Comparison of ENCODE assay signal across 23 mouse cellular contexts in genomic region chr5:80345155-80345554, GRCm38 (mm10).
DNase-seq lines count a peak whose midpoint lies in the region; ATAC-seq and TF ChIP-seq lines count a peak whose summit lies in the region.
"Had no signal": no experiment of that assay in that cellular context is flagged by ENCODE, and none has a peak within 500 bp of the region (broad histone marks: within the 10 kb centered on the region; RNA-seq: fewer than 3 reads in every experiment).

No protein-coding gene starts in this region.

- DNase-seq in embryonic facial prominence, embryonic 14.5 days (ENCODE audit: low spot score), result peak; percentile 13
- no peak for DNase-seq in embryonic facial prominence, embryonic 10.5 days (ENCODE audit: low spot score)
- DNase-seq in lung, embryonic 14.5 days, result peak; percentile 17
- no peak for DNase-seq in lung, postnatal 10 days
- DNase-seq in midbrain, embryonic 11.5 days (ENCODE audit: low spot score, missing footprints), result peak; percentile 54
- DNase-seq: adrenal gland, adult 8-10 months; adrenal gland, postnatal 14 days; adrenal gland, postnatal 36 days; B cell, adult 2 months; cerebellum, adult 11-12 months; cerebellum, adult 2 months; cerebellum, adult 9-10 months; cerebellum, postnatal 25 days; forebrain, postnatal 0 days had no signal

- no peak for ATAC-seq in embryonic facial prominence, embryonic 14.5 days (ENCODE audit: low read depth)
- ATAC-seq in lung, embryonic 14.5 days (ENCODE audit: insufficient read depth), result peak; percentile 76; the same call in 1 of the 2 replicates
- no peak for ATAC-seq in midbrain, embryonic 11.5 days (ENCODE audit: low FRiP score)
- no peak for ATAC-seq in midbrain, embryonic 13.5 days
- ATAC-seq: activated CD4-positive, CD25-positive, alpha-beta regulatory T cell, adult 4 months; CD4-positive, CD25-positive, alpha-beta regulatory T cell, adult 4 months; forebrain, embryonic 13.5 days; forebrain, embryonic 15.5 days; forebrain, postnatal 0 days; Patski had no signal

- no peak overlapping the region for H3K27ac ChIP-seq in embryonic facial prominence, embryonic 14.5 days (replicated peaks; ENCODE audit: low read depth, low read length)
- no peak overlapping the region for H3K27ac ChIP-seq in embryonic facial prominence, embryonic 10.5 days (replicated peaks)
- H3K27ac ChIP-seq in lung, embryonic 14.5 days (ENCODE audit: low read depth), result no peak overlapping the region
- H3K27ac ChIP-seq in midbrain, embryonic 11.5 days (ENCODE audit: low read depth, low read length), result no peak overlapping the region
- no peak overlapping the region for H3K27ac ChIP-seq in midbrain, embryonic 13.5 days
- H3K27ac ChIP-seq: embryonic facial prominence, embryonic 13.5 days; forebrain, embryonic 13.5 days; forebrain, embryonic 15.5 days had no signal

- H3K9ac ChIP-seq in embryonic facial prominence, embryonic 14.5 days (ENCODE audit: low read depth, low read length), result no peak overlapping the region
- H3K9ac ChIP-seq in lung, embryonic 14.5 days, result no peak overlapping the region
- H3K9ac ChIP-seq in midbrain, embryonic 11.5 days (ENCODE audit: low read length), result no peak overlapping the region
- no peak overlapping the region for H3K9ac ChIP-seq in midbrain, embryonic 13.5 days (replicated peaks)
- H3K9ac ChIP-seq: embryonic facial prominence, embryonic 13.5 days; forebrain, embryonic 13.5 days; forebrain, embryonic 15.5 days; forebrain, postnatal 0 days had no signal

- H3K27me3 ChIP-seq in embryonic facial prominence, embryonic 14.5 days (replicated peaks; ENCODE audit: control insufficient read depth, insufficient read depth, low read length), result no peaks in the 10 kb centered on the region
- no peaks in the 10 kb centered on the region for H3K27me3 ChIP-seq in embryonic facial prominence, embryonic 10.5 days (replicated peaks; ENCODE audit: low read depth, poor library complexity, severe bottlenecking)
- H3K27me3 ChIP-seq in lung, embryonic 14.5 days (ENCODE audit: insufficient read depth, low read length), result no peaks in the 10 kb centered on the region
- H3K27me3 ChIP-seq in midbrain, embryonic 11.5 days (ENCODE audit: control insufficient read depth, insufficient read depth, low read length), result no peaks in the 10 kb centered on the region
- no peaks in the 10 kb centered on the region for H3K27me3 ChIP-seq in midbrain, embryonic 13.5 days
- H3K27me3 ChIP-seq: CH12.LX; embryonic facial prominence, embryonic 13.5 days; forebrain, embryonic 13.5 days; forebrain, embryonic 15.5 days; Patski had no signal

- no peak for TF ChIP-seq CTCF in lung, embryonic 14.5 days (IDR thresholded peaks at IDR 0.05; ENCODE audit: low read depth)

- no peaks in the 10 kb centered on the region for H3K9me3 ChIP-seq in embryonic facial prominence, embryonic 14.5 days (ENCODE audit: control insufficient read depth, low read length)
- no peaks in the 10 kb centered on the region for H3K9me3 ChIP-seq in embryonic facial prominence, embryonic 10.5 days
- no peaks in the 10 kb centered on the region for H3K9me3 ChIP-seq in lung, embryonic 14.5 days (ENCODE audit: low read depth, low read length)
- no peaks in the 10 kb centered on the region for H3K9me3 ChIP-seq in midbrain, embryonic 11.5 days (ENCODE audit: control insufficient read depth, low read length)
- H3K9me3 ChIP-seq in midbrain, embryonic 13.5 days, result no peaks in the 10 kb centered on the region
- H3K9me3 ChIP-seq: embryonic facial prominence, embryonic 13.5 days; forebrain, embryonic 13.5 days; forebrain, embryonic 15.5 days; G1E had no signal

- 72% methylated on average over 4 of the region's 4 CpGs for WGBS in embryonic facial prominence, embryonic 14.5 days
- 86% methylated on average over 4 of the region's 4 CpGs for WGBS in embryonic facial prominence, embryonic 10.5 days
- WGBS in lung, embryonic 14.5 days, result 56% methylated on average over 4 of the region's 4 CpGs
- WGBS in midbrain, embryonic 11.5 days, result 84% methylated on average over 4 of the region's 4 CpGs
- WGBS in midbrain, embryonic 13.5 days, result 88% methylated on average over 4 of the region's 4 CpGs

- H3K4me3 ChIP-seq in embryonic facial prominence, embryonic 14.5 days (ENCODE audit: low read depth, low read length), result no peak overlapping the region
- no peak overlapping the region for H3K4me3 ChIP-seq in embryonic facial prominence, embryonic 10.5 days
- H3K4me3 ChIP-seq in lung, embryonic 14.5 days (ENCODE audit: low read depth, low read length), result no peak overlapping the region
- H3K4me3 ChIP-seq in midbrain, embryonic 11.5 days (ENCODE audit: low read depth, low read length), result no peak overlapping the region
- no peak overlapping the region for H3K4me3 ChIP-seq in midbrain, embryonic 13.5 days (replicated peaks)
- H3K4me3 ChIP-seq: embryonic facial prominence, embryonic 13.5 days; forebrain, embryonic 13.5 days; forebrain, embryonic 15.5 days had no signal

- H3K36me3 ChIP-seq in embryonic facial prominence, embryonic 14.5 days (ENCODE audit: control insufficient read depth, insufficient read depth, low read length), result no peaks in the 10 kb centered on the region
- no peaks in the 10 kb centered on the region for H3K36me3 ChIP-seq in embryonic facial prominence, embryonic 10.5 days (replicated peaks)
- no peaks in the 10 kb centered on the region for H3K36me3 ChIP-seq in lung, embryonic 14.5 days (ENCODE audit: insufficient read depth)
- no peaks in the 10 kb centered on the region for H3K36me3 ChIP-seq in midbrain, embryonic 11.5 days (ENCODE audit: control insufficient read depth, insufficient read depth, low read length)
- no peaks in the 10 kb centered on the region for H3K36me3 ChIP-seq in midbrain, embryonic 13.5 days
- H3K36me3 ChIP-seq: embryonic facial prominence, embryonic 13.5 days; forebrain, embryonic 15.5 days; G1E had no signal

- no peak overlapping the region for H3K4me2 ChIP-seq in embryonic facial prominence, embryonic 14.5 days (ENCODE audit: low read depth, low read length)
- H3K4me2 ChIP-seq in lung, embryonic 14.5 days, result no peak overlapping the region
- no peak overlapping the region for H3K4me2 ChIP-seq in midbrain, embryonic 11.5 days
- H3K4me2 ChIP-seq in midbrain, embryonic 13.5 days (replicated peaks), result no peak overlapping the region
- H3K4me2 ChIP-seq: embryonic facial prominence, embryonic 13.5 days; forebrain, embryonic 13.5 days; forebrain, embryonic 15.5 days had no signal

- no peaks in the 10 kb centered on the region for H3K4me1 ChIP-seq in embryonic facial prominence, embryonic 14.5 days (ENCODE audit: control insufficient read depth, insufficient read depth, low read length)
- H3K4me1 ChIP-seq in embryonic facial prominence, embryonic 10.5 days, result no peaks in the 10 kb centered on the region
- H3K4me1 ChIP-seq in lung, embryonic 14.5 days (ENCODE audit: insufficient read depth), result no peaks in the 10 kb centered on the region
- no peaks in the 10 kb centered on the region for H3K4me1 ChIP-seq in midbrain, embryonic 11.5 days (ENCODE audit: control insufficient read depth, insufficient read depth, low read length)
- H3K4me1 ChIP-seq in midbrain, embryonic 13.5 days (replicated peaks), result no peaks in the 10 kb centered on the region
- H3K4me1 ChIP-seq: embryonic facial prominence, embryonic 13.5 days; forebrain, embryonic 13.5 days; forebrain, embryonic 15.5 days had no signal

Comparison
In these comparisons a context has a peak if more than half of its experiments do, and no peak if none do; other contexts are left out.
1. DNase-seq: peak in embryonic facial prominence, embryonic 14.5 days (single experiment), lung, embryonic 14.5 days (single experiment) and midbrain, embryonic 11.5 days (single experiment); none in embryonic facial prominence, embryonic 10.5 days (single experiment) and lung, postnatal 10 days (single experiment).